Mouse (Mus musculus) lung, postnatal 0 days (tissue): Measurements from ENCODE around the gene Chrna9. TPM values are rescaled to one million over a fixed set of nuclear protein-coding genes. Genes with fewer than 3 reads are reported as not detected.
A peak's percentile ranks its signal among the peaks of the same experiment; 100 is the strongest.

ENCODE experiments used
- ATAC-seq: fragments of 200-750 bp; cut with Nextera tagmentation; 2 replicates; pipeline ENCODE4 v1.8.0; 2017; ENCODE audit warnings: moderate library complexity
- DNase-seq: peaks from one replicate; pipeline ENCODE4 v3.0.0-alpha.2; 2016; ENCODE audit warnings: low spot score
- H3K27ac ChIP-seq: fragments of 300-500 bp; sonication (generic); 2 replicates; pipeline ENCODE4 v1.5.1; 2014; ENCODE audit warnings: antibody characterized with exemption, mild to moderate bottlenecking, low read length, mixed read lengths
- H3K27me3 ChIP-seq: fragments of 300-500 bp; sonication (generic); replicated peaks from 2 replicates; pipeline ENCODE4 v1.6.1; 2014; ENCODE audit warnings: low read length, mixed read lengths; ENCODE audit not compliant: insufficient read depth
- H3K36me3 ChIP-seq: fragments of 300-500 bp; sonication (generic); 2 replicates; pipeline ENCODE4 v1.6.1; 2014; ENCODE audit warnings: low read length, mixed read lengths; ENCODE audit not compliant: insufficient read depth
- H3K4me1 ChIP-seq: fragments of 300-500 bp; sonication (generic); 2 replicates; pipeline ENCODE4 v1.6.1; 2014; ENCODE audit warnings: antibody characterized with exemption, low read depth, low read length, mixed read lengths; ENCODE audit not compliant: insufficient read depth
- H3K4me2 ChIP-seq: fragments of 300-500 bp; sonication (generic); replicated peaks from 2 replicates; pipeline ENCODE4 v1.6.1; 2014; ENCODE audit warnings: low read depth, mild to moderate bottlenecking, low read length, moderate library complexity, mixed read lengths
- H3K4me3 ChIP-seq: fragments of 300-500 bp; sonication (generic); 2 replicates; pipeline ENCODE4 v1.5.1; 2014; ENCODE audit warnings: low read depth, low read length
- H3K9ac ChIP-seq: fragments of 300-500 bp; sonication (generic); replicated peaks from 2 replicates; pipeline ENCODE4 v1.6.1; 2014; ENCODE audit warnings: low read depth, mild to moderate bottlenecking
- H3K9me3 ChIP-seq: fragments of 300-500 bp; sonication (generic); 2 replicates; pipeline ENCODE4 v1.6.1; 2016; ENCODE audit warnings: low read length, mixed read lengths
- CTCF ChIP-seq: IDR thresholded peaks from 2 replicates; pipeline ENCODE4 v1.5.1; 2016; ENCODE audit warnings: antibody characterized with exemption, mild to moderate bottlenecking
- EP300 ChIP-seq: IDR thresholded peaks from 2 replicates; pipeline ENCODE4 v1.6.1; 2016; ENCODE audit warnings: antibody characterized with exemption, mild to moderate bottlenecking, control low read depth
- WGBS: fragments of 180-500 bp; shearing (Covaris S2); extraction: QIAGEN DNeasy Blood & Tissue Kit; methylation state at CpG from one replicate; pipeline ENCODE4 v1.1.7; 2014; 5-methylcytosine and 5-hydroxymethylcytosine counted together
- polyA plus RNA-seq: library from polyadenylated mRNA; unstranded; fragments of >200 nt; fragmentation: Nextera tagmentation; extraction: Ambion mirVana; gene quantifications from 2 replicates; pipeline ENCODE4 v1.2.1, GENCODE M21; 2015

The Chrna9 gene
- polyA plus RNA-seq, 1 experiment from 2014 or later: not detected

- H3K4me3 ChIP-seq: no peak overlapping the region
- no peaks in the 10 kb centered on the region for H3K36me3 ChIP-seq
- no peaks in the 10 kb centered on the region for H3K4me1 ChIP-seq
- no peak overlapping the region for H3K9ac ChIP-seq
- no peak overlapping the region for H3K27ac ChIP-seq
- no peaks in the 10 kb centered on the region for H3K9me3 ChIP-seq
- no peak for DNase-seq
- 68% methylated on average over 7 of the region's 7 CpGs for WGBS
- H3K27me3 ChIP-seq: no peaks in the 10 kb centered on the region
- no peak overlapping the region for H3K4me2 ChIP-seq
- TF ChIP-seq EP300 (no peak), CTCF (no peak)
- ATAC-seq: no peak
Observed at GRCm38 (mm10) chr5:65999106-65999505, 64.4 kb downstream of the Chrna9 start.

- H3K4me3 ChIP-seq: no peak overlapping the region
- no peak overlapping the region for H3K4me2 ChIP-seq
- DNase-seq (peak; percentile 35), ATAC-seq (peak; percentile 27; the same call in 1 of the 2 replicates)
- no peaks in the 10 kb centered on the region for H3K27me3 ChIP-seq
- no peak for TF ChIP-seq EP300
- TF ChIP-seq CTCF: no peak
- H3K9ac ChIP-seq: no peak overlapping the region
- no peaks in the 10 kb centered on the region for H3K9me3 ChIP-seq
- H3K36me3 ChIP-seq: no peaks in the 10 kb centered on the region
- WGBS: 57% methylated on average over 7 of the region's 7 CpGs
- no peak overlapping the region for H3K27ac ChIP-seq
- no peaks in the 10 kb centered on the region for H3K4me1 ChIP-seq
Observed at GRCm38 (mm10) chr5:66000074-66000473, 65.4 kb downstream of the Chrna9 start.

- no peak for ATAC-seq
Observed at GRCm38 (mm10) chr5:66000567-66001125, 65.9 kb downstream of the Chrna9 start.

GRCm38 (mm10) chr5:66001232-66001631 lies 66.5 kb downstream of the Chrna9 start:
- Histone ChIP-seq H3K4me2 (no peak overlapping the region), H3K27me3 (no peaks in the 10 kb centered on the region), H3K27ac (no peak overlapping the region), H3K4me3 (no peak overlapping the region), H3K4me1 (no peaks in the 10 kb centered on the region; the same call in 1 of the 2 replicates), H3K36me3 (no peaks in the 10 kb centered on the region), H3K9ac (no peak overlapping the region), H3K9me3 (no peaks in the 10 kb centered on the region)
- TF ChIP-seq EP300 (no peak), CTCF (no peak)
- ATAC-seq (no peak), DNase-seq (no peak)
- 70% methylated on average over 5 of the region's 5 CpGs for WGBS

More at GRCm38 (mm10) chr5:66000567-66001125, 65.9 kb downstream of the Chrna9 start:
- H3K9ac ChIP-seq: no peak overlapping the region
- H3K27ac ChIP-seq: no peak overlapping the region
- H3K4me3 ChIP-seq: no peak overlapping the region
- TF ChIP-seq CTCF (no peak), EP300 (no peak)
- no peak overlapping the region for H3K4me2 ChIP-seq
- H3K9me3 ChIP-seq: no peaks in the 10 kb centered on the region
- H3K4me1 ChIP-seq: no peaks in the 10 kb centered on the region; the same call in 1 of the 2 replicates
- DNase-seq: no peak
- no peaks in the 10 kb centered on the region for H3K27me3 ChIP-seq
- H3K36me3 ChIP-seq: no peaks in the 10 kb centered on the region
- 37% methylated on average over 6 of the region's 6 CpGs for WGBS

- H3K27ac ChIP-seq: peak within 1 kb of the TSS; percentile 29
- no peak within 1 kb of the TSS for H3K4me3 ChIP-seq
- ATAC-seq: peak; percentile 63
- H3K9ac ChIP-seq: no peak within 1 kb of the TSS
- no peaks in the 10 kb centered on the region for H3K27me3 ChIP-seq
- no peak for TF ChIP-seq EP300
- no peak for TF ChIP-seq CTCF
- peak; percentile 69 for DNase-seq
- H3K4me1 ChIP-seq: no peaks in the 10 kb centered on the region; the same call in 1 of the 2 replicates
- H3K36me3 ChIP-seq: no peaks in the 10 kb centered on the region
- peak within 1 kb of the TSS; percentile 14; the same call in 1 of the 2 replicates for H3K4me2 ChIP-seq
- 33% methylated on average over 14 of the region's 14 CpGs for WGBS
- H3K9me3 ChIP-seq: no peaks in the 10 kb centered on the region
Observed at GRCm38 (mm10) chr5:66004134-66004925, 69.6 kb downstream of the Chrna9 start, which contains the start of gene 9130230L23Rik. TSS of gene 9130230L23Rik (minus strand) at chr5:66004285.

GRCm38 (mm10) chr5:66005041-66005678 lies 70.4 kb downstream of the Chrna9 start:
- no peak overlapping the region for H3K9ac ChIP-seq
- TF ChIP-seq CTCF: no peak
- no peaks in the 10 kb centered on the region for H3K9me3 ChIP-seq
- no peaks in the 10 kb centered on the region; the same call in 1 of the 2 replicates for H3K4me1 ChIP-seq
- no peaks in the 10 kb centered on the region for H3K27me3 ChIP-seq
- DNase-seq: peak; percentile 50
- H3K4me3 ChIP-seq: no peak overlapping the region
- peak overlapping the region; percentile 14; the same call in 1 of the 2 replicates for H3K4me2 ChIP-seq
- peak overlapping the region; percentile 29 for H3K27ac ChIP-seq
- no peaks in the 10 kb centered on the region for H3K36me3 ChIP-seq
- peak; percentile 20; the same call in 1 of the 2 replicates for ATAC-seq
- 23% methylated on average over 16 of the region's 16 CpGs for whole genome bisulfite sequencing
